Mouse (Mus musculus) hindbrain, embryonic 11.5 days (tissue): ENCODE data around the gene Ccer1. TPM values are rescaled to one million over a fixed set of nuclear protein-coding genes. Genes with fewer than 3 reads are reported as not detected.

Experiments used
- ATAC-seq: fragments of 200-750 bp; cut with Nextera tagmentation; 2 replicates; pipeline ENCODE4 v1.8.0; 2017; ENCODE audit warnings: mild to moderate bottlenecking, moderate TSS enrichment, moderate library complexity; ENCODE audit not compliant: low FRiP score
- DNase-seq: peaks from one replicate; pipeline ENCODE4 v3.0.0-alpha.2; 2015; ENCODE audit warnings: low spot score
- H3K27ac ChIP-seq: fragments of 300-500 bp; sonication (generic); 2 replicates; pipeline ENCODE4 v1.5.1; 2014; ENCODE audit warnings: mild to moderate bottlenecking, low read depth, low read length
- H3K27me3 ChIP-seq: fragments of 300-500 bp; sonication (generic); 2 replicates; pipeline ENCODE4 v1.6.1; 2014; ENCODE audit warnings: mild to moderate bottlenecking, low read length, moderate library complexity, mixed read lengths; ENCODE audit not compliant: control insufficient read depth, insufficient read depth
- H3K36me3 ChIP-seq: fragments of 300-500 bp; sonication (generic); 2 replicates; pipeline ENCODE4 v1.6.1; 2014; ENCODE audit warnings: mild to moderate bottlenecking, low read length, moderate library complexity, mixed read lengths; ENCODE audit not compliant: control insufficient read depth, insufficient read depth
- H3K4me1 ChIP-seq: fragments of 300-500 bp; sonication (generic); replicated peaks from 2 replicates; pipeline ENCODE4 v1.6.1; 2014; ENCODE audit warnings: low read length, mixed read lengths; ENCODE audit not compliant: control insufficient read depth, insufficient read depth
- H3K4me2 ChIP-seq: fragments of 300-500 bp; sonication (generic); replicated peaks from 2 replicates; pipeline ENCODE4 v1.6.1; 2014; ENCODE audit warnings: mild to moderate bottlenecking, low read depth, low read length
- H3K4me3 ChIP-seq: fragments of 300-500 bp; sonication (generic); 2 replicates; pipeline ENCODE4 v1.5.1; 2014; ENCODE audit warnings: low read depth, low read length
- H3K9ac ChIP-seq: fragments of 300-500 bp; sonication (generic); 2 replicates; pipeline ENCODE4 v1.6.1; 2014; ENCODE audit warnings: low read depth, low read length
- H3K9me3 ChIP-seq: fragments of 300-500 bp; sonication (generic); 2 replicates; pipeline ENCODE4 v1.6.1; 2016; ENCODE audit warnings: low read length; ENCODE audit not compliant: control insufficient read depth
- WGBS: fragments of 180-500 bp; shearing (Covaris S2); extraction: QIAGEN DNeasy Blood & Tissue Kit; methylation state at CpG from one replicate; pipeline ENCODE4 v1.1.7; 2014; 5-methylcytosine and 5-hydroxymethylcytosine counted together
- polyA plus RNA-seq: library from polyadenylated mRNA; unstranded; fragments of >200 nt; fragmentation: Nextera tagmentation; extraction: Ambion mirVana; gene quantifications from 2 replicates; pipeline ENCODE4 v1.2.1, GENCODE M21; 2014

Ccer1 gene
- polyA plus RNA-seq: not detected in 2 replicates

DNA sequence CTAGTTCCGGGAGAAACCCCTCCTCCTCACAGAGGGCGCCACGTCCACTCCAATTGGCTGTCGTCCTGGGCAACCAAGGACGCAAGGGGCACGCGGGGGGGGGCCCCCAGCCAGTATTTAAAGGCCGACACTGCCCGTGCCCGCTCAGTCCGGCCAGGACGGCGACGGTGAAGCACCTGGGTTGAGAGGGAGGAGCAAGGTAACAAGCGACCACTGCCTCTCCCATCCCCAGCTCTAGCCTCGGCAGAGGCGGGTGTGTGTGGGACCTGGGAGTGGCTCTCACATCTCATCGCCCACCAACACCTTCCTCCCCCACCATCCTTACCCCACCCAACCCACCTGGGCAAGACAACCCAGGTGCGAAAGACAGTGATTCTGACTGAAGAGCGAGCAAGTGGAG, at the start of gene Ccer1:
TSS of gene Ccer1 (plus strand) at position 147 of the 400 bp plus-strand sequence.
- Histone ChIP-seq H3K36me3 (no peaks in the 10 kb centered on the region), H3K9ac (no peak within 1 kb of the TSS), H3K4me2 (no peak within 1 kb of the TSS), H3K4me3 (no peak within 1 kb of the TSS), H3K27ac (no peak within 1 kb of the TSS), H3K4me1 (no peaks in the 10 kb centered on the region), H3K27me3 (no peaks in the 10 kb centered on the region), H3K9me3 (no peaks in the 10 kb centered on the region)
- ATAC-seq (0 out of 2 replicates have a peak, but pooled peaks have one; percentile 19), DNase-seq (no peak)
- 84% methylated on average over 20 of the region's 20 CpGs for WGBS

- H3K9me3 ChIP-seq: no peaks in the 10 kb centered on the region
- no peaks in the 10 kb centered on the region for H3K4me1 ChIP-seq
- H3K27ac ChIP-seq: no peak within 1 kb of the TSS
- DNase-seq (no peak), ATAC-seq (no peak)
- no peak within 1 kb of the TSS for H3K4me3 ChIP-seq
- H3K4me2 ChIP-seq: no peak within 1 kb of the TSS
- no peaks in the 10 kb centered on the region for H3K36me3 ChIP-seq
- H3K27me3 ChIP-seq: no peaks in the 10 kb centered on the region
- WGBS: 79% methylated on average over 2 of the region's 2 CpGs
- no peak within 1 kb of the TSS for H3K9ac ChIP-seq
These were observed 49.1 kb upstream of the Ccer1 start, which contains the start of gene Epyc for GRCm38 (mm10) chr10:97643768-97644167. Gene Epyc (plus strand): TSS chr10:97644068.

- Histone ChIP-seq H3K27me3 (no peaks in the 10 kb centered on the region), H3K4me2 (no peak overlapping the region), H3K9me3 (no peaks in the 10 kb centered on the region), H3K9ac (no peak overlapping the region), H3K27ac (no peak overlapping the region), H3K4me1 (no peaks in the 10 kb centered on the region), H3K4me3 (no peak overlapping the region), H3K36me3 (no peaks in the 10 kb centered on the region)
- ATAC-seq (no peak), DNase-seq (no peak)
- WGBS: 76% methylated on average over 2 of the region's 2 CpGs
These were observed 42.5 kb upstream of the Ccer1 start for GRCm38 (mm10) chr10:97650334-97650733.

GRCm38 (mm10) chr10:97659489-97659888, 33.4 kb upstream of the Ccer1 start:
- Histone ChIP-seq H3K27ac (no peak overlapping the region), H3K9me3 (no peaks in the 10 kb centered on the region), H3K4me2 (no peak overlapping the region), H3K36me3 (no peaks in the 10 kb centered on the region), H3K4me1 (no peaks in the 10 kb centered on the region), H3K4me3 (no peak overlapping the region), H3K27me3 (no peaks in the 10 kb centered on the region), H3K9ac (no peak overlapping the region)
- ATAC-seq: no peak
- no peak for DNase-seq
- 93% methylated on average over 1 of the region's 1 CpGs for WGBS

GRCm38 (mm10) chr10:97668656-97669055, 24.2 kb upstream of the Ccer1 start:
- Histone ChIP-seq H3K9ac (no peak overlapping the region), H3K4me3 (no peak overlapping the region), H3K27ac (no peak overlapping the region), H3K27me3 (no peaks in the 10 kb centered on the region), H3K9me3 (no peaks in the 10 kb centered on the region), H3K4me2 (no peak overlapping the region), H3K36me3 (no peaks in the 10 kb centered on the region), H3K4me1 (no peaks in the 10 kb centered on the region)
- ATAC-seq: no peak
- WGBS: 53% methylated on average over 4 of the region's 4 CpGs
- peak; percentile 20 for DNase-seq

GRCm38 (mm10) chr10:97670202-97670601, 22.7 kb upstream of the Ccer1 start:
- Histone ChIP-seq H3K4me3 (no peak overlapping the region), H3K9me3 (no peaks in the 10 kb centered on the region), H3K27ac (no peak overlapping the region), H3K4me2 (no peak overlapping the region), H3K36me3 (no peaks in the 10 kb centered on the region), H3K9ac (no peak overlapping the region), H3K4me1 (no peaks in the 10 kb centered on the region), H3K27me3 (no peaks in the 10 kb centered on the region)
- WGBS: 75% methylated on average over 4 of the region's 4 CpGs
- DNase-seq (peak; percentile 10), ATAC-seq (no peak)

- H3K27me3 ChIP-seq: no peaks in the 10 kb centered on the region
- 76% methylated on average over 2 of the region's 2 CpGs for WGBS
These were observed 19.6 kb upstream of the Ccer1 start for GRCm38 (mm10) chr10:97673239-97673638.

GRCm38 (mm10) chr10:97682981-97683380, 9.9 kb upstream of the Ccer1 start:
- no peaks in the 10 kb centered on the region for H3K4me1 ChIP-seq
- no peak overlapping the region for H3K9ac ChIP-seq
- ATAC-seq: no peak
- H3K4me2 ChIP-seq: no peak overlapping the region
- no peak for DNase-seq
- no peak overlapping the region for H3K27ac ChIP-seq
- no peaks in the 10 kb centered on the region for H3K36me3 ChIP-seq
- H3K4me3 ChIP-seq: no peak overlapping the region
- no peaks in the 10 kb centered on the region for H3K9me3 ChIP-seq
- H3K27me3 ChIP-seq: no peaks in the 10 kb centered on the region

More at GRCm38 (mm10) chr10:97673239-97673638, 19.6 kb upstream of the Ccer1 start:
- no peak overlapping the region for H3K4me2 ChIP-seq
- DNase-seq (no peak), ATAC-seq (no peak)
- no peak overlapping the region for H3K9ac ChIP-seq
- H3K27ac ChIP-seq: no peak overlapping the region
- H3K4me3 ChIP-seq: no peak overlapping the region
- no peaks in the 10 kb centered on the region for H3K36me3 ChIP-seq
- no peaks in the 10 kb centered on the region for H3K9me3 ChIP-seq
- H3K4me1 ChIP-seq: no peaks in the 10 kb centered on the region

DNA sequence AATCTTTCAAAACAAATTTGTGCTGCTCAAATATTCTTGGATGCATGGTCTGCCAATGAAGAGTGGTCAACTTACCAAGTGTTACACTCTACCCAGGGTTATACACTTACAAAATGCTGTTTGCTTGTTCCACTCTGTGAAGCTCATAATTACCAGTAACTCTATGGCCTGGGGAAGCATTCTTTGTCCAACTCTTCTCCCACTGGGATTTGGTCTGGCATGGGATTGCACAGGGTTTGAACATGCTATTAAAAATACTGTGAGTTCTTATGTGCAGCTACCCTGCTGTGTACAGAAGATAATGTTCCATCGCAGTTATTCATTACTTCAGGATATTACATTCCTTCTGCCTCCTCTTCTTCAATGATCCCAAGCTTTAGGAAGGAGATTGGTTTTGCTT, 5.7 kb upstream of the Ccer1 start:
- H3K36me3 ChIP-seq: no peaks in the 10 kb centered on the region
- H3K27me3 ChIP-seq: no peaks in the 10 kb centered on the region
- WGBS: 90% methylated on average over 1 of the region's 1 CpGs
- no peaks in the 10 kb centered on the region for H3K4me1 ChIP-seq
- H3K9me3 ChIP-seq: no peaks in the 10 kb centered on the region
- H3K4me3 ChIP-seq: no peak overlapping the region
- H3K27ac ChIP-seq: no peak overlapping the region
- no peak overlapping the region for H3K9ac ChIP-seq
- H3K4me2 ChIP-seq: no peak overlapping the region
- ATAC-seq (no peak), DNase-seq (no peak)
